Mouse (Mus musculus): ENCODE measurements around the gene Pank1. TPM values are rescaled to one million over a fixed set of nuclear protein-coding genes. Genes with fewer than 3 reads are reported as not detected.

Pank1 gene
- total and polyA plus RNA-seq, 3 experiments: 1.8 to 3.2 (median 2.9) TPM

GRCm38 (mm10) chr19:34805071-34805470 is 74.2 kb downstream of the Pank1 start:
- no peak for DNase-seq (ENCODE audit: extremely low read depth)
- no peaks in the 10 kb centered on the region for H3K27me3 ChIP-seq (replicated peaks)
- no peaks in the 10 kb centered on the region for H3K79me2 ChIP-seq (replicated peaks; ENCODE audit: control insufficient read depth, extremely low read depth, insufficient read depth, poor library complexity, severe bottlenecking)
- no peak for TF ChIP-seq MAFK (IDR thresholded peaks at IDR 0.05; ENCODE audit: insufficient replicate concordance, low read length)
- no peak for TF ChIP-seq ETS1 (conservative IDR thresholded peaks at IDR 0.05; ENCODE audit: low read depth, low read length)
- no peak for TF ChIP-seq TCF12 (IDR thresholded peaks at IDR 0.05; ENCODE audit: low read depth, low read length)
- TF ChIP-seq ZKSCAN1 (IDR thresholded peaks at IDR 0.05; ENCODE audit: borderline replicate concordance, low read depth, low read length): no peak
- TF ChIP-seq POLR2AphosphoS2 (IDR thresholded peaks at IDR 0.05; ENCODE audit: low read depth, low read length): no peak
- no peak for TF ChIP-seq CHD1 (IDR thresholded peaks at IDR 0.05; ENCODE audit: low read depth, low read length)
- TF ChIP-seq E2F4 (IDR thresholded peaks at IDR 0.05; ENCODE audit: insufficient replicate concordance, low read depth, low read length): no peak
- no peak for TF ChIP-seq NELFE (IDR thresholded peaks at IDR 0.05; ENCODE audit: low read depth, low read length)
- no peak for TF ChIP-seq UBTF (IDR thresholded peaks at IDR 0.05; ENCODE audit: low read depth, low read length)
- no peak for TF ChIP-seq BHLHE40 (IDR thresholded peaks at IDR 0.05; ENCODE audit: low read depth, low read length)
- no peak for TF ChIP-seq MYC (IDR thresholded peaks at IDR 0.05; ENCODE audit: low read depth, low read length)
- TF ChIP-seq RCOR1 (conservative IDR thresholded peaks at IDR 0.05; ENCODE audit: low read depth, low read length): no peak
- TF ChIP-seq HCFC1 (IDR thresholded peaks at IDR 0.05; ENCODE audit: low read depth, low read length): no peak
- no peak for TF ChIP-seq SMC3 (IDR thresholded peaks at IDR 0.05; ENCODE audit: low read depth, low read length)
- TF ChIP-seq ZC3H11A (IDR thresholded peaks at IDR 0.05; ENCODE audit: low read depth, low read length): no peak
- no peak for TF ChIP-seq IRF4 (IDR thresholded peaks at IDR 0.05; ENCODE audit: low read depth, low read length)
- no peak for TF ChIP-seq SIN3A (IDR thresholded peaks at IDR 0.05; ENCODE audit: low read length)
- no peak for TF ChIP-seq ZMIZ1 (IDR thresholded peaks at IDR 0.05; ENCODE audit: low read depth, low read length)
- TF ChIP-seq EP300 (IDR thresholded peaks at IDR 0.05; ENCODE audit: low read length): no peak
- no peaks in the 10 kb centered on the region for H3K36me3 ChIP-seq (replicated peaks in 1 of 2; ENCODE audit: control insufficient read depth in 1 of 2, insufficient read depth in 1 of 2, low read length in 1 of 2)
- no peak overlapping the region for H3K4me2 ChIP-seq (ENCODE audit: insufficient read depth, low read depth, poor library complexity, severe bottlenecking)
- dilution Hi-C loops (cut with MboI; ENCODE audit: extremely low pct_ligation_motif_present, extremely low pct_unique_long_range_greater_than_20kb, low sequenced_read_pairs) (no loop called here), in situ Hi-C loops (cut with MboI; ENCODE audit: low pct_ligation_motif_present, low pct_unique_long_range_greater_than_20kb, low sequenced_read_pairs) (no loop called here)
- H3K9ac ChIP-seq (ENCODE audit: insufficient read depth, low read depth): no peak overlapping the region
- H3K4me1 ChIP-seq (ENCODE audit: control insufficient read depth in 1 of 2, insufficient read depth in 2 of 2): peaks cover 0 to 11% of the 10 kb centered on the region in 2 experiments; a peak in 2 of 4 replicates
- H3K9me3 ChIP-seq (replicated peaks; ENCODE audit: low read length): no peaks in the 10 kb centered on the region
- H3K4me3 ChIP-seq (replicated peaks in 1 of 3; ENCODE audit: low read depth in 2 of 3, low read length in 2 of 3, poor library complexity in 1 of 3): no peak overlapping the region
- H3K27ac ChIP-seq (ENCODE audit: insufficient read depth, low read depth): no peak overlapping the region

GRCm38 (mm10) chr19:34804531-34804930 is 74.7 kb downstream of the Pank1 start:
- H3K4me3 ChIP-seq (replicated peaks in 1 of 3; ENCODE audit: low read depth in 2 of 3, low read length in 2 of 3, poor library complexity in 1 of 3): no peak overlapping the region
- no peaks in the 10 kb centered on the region for H3K79me2 ChIP-seq (replicated peaks; ENCODE audit: control insufficient read depth, extremely low read depth, insufficient read depth, poor library complexity, severe bottlenecking)
- no peak overlapping the region for H3K27ac ChIP-seq (ENCODE audit: insufficient read depth, low read depth)
- no peak for DNase-seq (ENCODE audit: extremely low read depth)
- peaks cover 0 to 15% of the 10 kb centered on the region in 2 experiments; a peak in 2 of 4 replicates for H3K4me1 ChIP-seq (ENCODE audit: control insufficient read depth in 1 of 2, insufficient read depth in 2 of 2)
- H3K27me3 ChIP-seq (replicated peaks): no peaks in the 10 kb centered on the region
- H3K9ac ChIP-seq (ENCODE audit: insufficient read depth, low read depth): no peak overlapping the region
- in situ Hi-C loops (cut with MboI; ENCODE audit: low pct_ligation_motif_present, low pct_unique_long_range_greater_than_20kb, low sequenced_read_pairs) (no loop called here), dilution Hi-C loops (cut with MboI; ENCODE audit: extremely low pct_ligation_motif_present, extremely low pct_unique_long_range_greater_than_20kb, low sequenced_read_pairs) (no loop called here)
- no peak overlapping the region for H3K4me2 ChIP-seq (ENCODE audit: insufficient read depth, low read depth, poor library complexity, severe bottlenecking)
- no peaks in the 10 kb centered on the region for H3K9me3 ChIP-seq (replicated peaks; ENCODE audit: low read length)
- no peak for TF ChIP-seq MAX (IDR thresholded peaks at IDR 0.05; ENCODE audit: low read length)
- no peak for TF ChIP-seq ELF1 (IDR thresholded peaks at IDR 0.05; ENCODE audit: low read depth, low read length)
- no peak for TF ChIP-seq TBP (conservative IDR thresholded peaks at IDR 0.05; ENCODE audit: low read depth, low read length)
- no peak for TF ChIP-seq UBTF (IDR thresholded peaks at IDR 0.05; ENCODE audit: low read depth, low read length)
- no peak for TF ChIP-seq USF1 (IDR thresholded peaks at IDR 0.05; ENCODE audit: low read depth, low read length)
- TF ChIP-seq GABPA (IDR thresholded peaks at IDR 0.05; ENCODE audit: insufficient replicate concordance, low read depth, low read length): no peak
- no peak for TF ChIP-seq MAFK (IDR thresholded peaks at IDR 0.05; ENCODE audit: insufficient replicate concordance, low read length)
- no peak for TF ChIP-seq POLR2AphosphoS2 (IDR thresholded peaks at IDR 0.05; ENCODE audit: low read depth, low read length)
- TF ChIP-seq ETS1 (conservative IDR thresholded peaks at IDR 0.05; ENCODE audit: low read depth, low read length): no peak
- no peak for TF ChIP-seq HCFC1 (IDR thresholded peaks at IDR 0.05; ENCODE audit: low read depth, low read length)
- TF ChIP-seq MEF2A (IDR thresholded peaks at IDR 0.05; ENCODE audit: borderline replicate concordance, low read depth, low read length): no peak
- TF ChIP-seq POLR2A (IDR thresholded peaks at IDR 0.05; ENCODE audit: low read depth, low read length): no peak
- TF ChIP-seq CHD2 (IDR thresholded peaks at IDR 0.05; ENCODE audit: low read length): no peak
- no peak for TF ChIP-seq TCF12 (IDR thresholded peaks at IDR 0.05; ENCODE audit: low read depth, low read length)
- TF ChIP-seq EP300 (IDR thresholded peaks at IDR 0.05; ENCODE audit: low read length): no peak
- no peak for TF ChIP-seq CHD1 (IDR thresholded peaks at IDR 0.05; ENCODE audit: low read depth, low read length)
- TF ChIP-seq MXI1 (IDR thresholded peaks at IDR 0.05; ENCODE audit: low read depth, low read length): no peak
- TF ChIP-seq PAX5 (IDR thresholded peaks at IDR 0.05; ENCODE audit: low read length): no peak
- no peak for TF ChIP-seq IRF4 (IDR thresholded peaks at IDR 0.05; ENCODE audit: low read depth, low read length)
- no peak for TF ChIP-seq ZKSCAN1 (IDR thresholded peaks at IDR 0.05; ENCODE audit: borderline replicate concordance, low read depth, low read length)
- no peaks in the 10 kb centered on the region for H3K36me3 ChIP-seq (replicated peaks in 1 of 2; ENCODE audit: control insufficient read depth in 1 of 2, insufficient read depth in 1 of 2, low read length in 1 of 2)

All from CH12.LX (cell line).